Mouse (Mus musculus): ENCODE measurements at regions not wholly inside any gene's neighbourhood (a gene's known extent, or its start where the extent isn't known, plus 50 kb on each side); places are given as distances from the start of the nearest gene placed in this dataset.

DNA sequence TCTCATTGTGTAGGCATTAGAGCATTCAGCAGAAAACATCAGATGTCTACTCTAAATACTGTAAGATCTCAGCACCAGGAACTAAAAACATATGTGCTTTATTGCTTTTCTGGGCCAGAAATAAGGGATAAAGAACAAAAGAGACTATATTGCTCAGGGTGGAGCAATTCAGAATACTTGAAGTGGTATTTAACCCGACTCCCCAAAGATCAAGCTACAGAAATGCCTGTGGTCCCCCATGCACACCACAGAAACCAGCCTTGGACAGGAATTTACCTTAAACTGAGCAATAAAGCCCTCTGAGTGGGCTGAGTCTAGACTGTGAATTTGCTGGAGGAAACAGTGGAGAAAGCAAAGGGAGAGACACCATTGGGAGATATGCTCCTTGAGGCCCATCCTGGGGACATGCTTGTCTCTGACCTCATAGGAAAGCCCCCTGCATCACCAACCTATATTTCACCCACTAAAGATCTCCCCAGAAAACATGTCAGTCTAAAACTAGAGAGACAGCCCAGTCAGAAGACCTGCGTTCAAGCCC is 197.3 kb upstream of the 4930412O13Rik start:
- H3ac ChIP-seq (ENCODE audit: control insufficient read depth, insufficient read length, low read depth): no peak overlapping the region
- H3K4me3 ChIP-seq (ENCODE audit: insufficient read depth, poor library complexity, severe bottlenecking): no peak overlapping the region
- TF ChIP-seq USF1 (IDR thresholded peaks at IDR 0.05; ENCODE audit: low read depth) (no peak), MAX (IDR thresholded peaks at IDR 0.05) (no peak), CEBPB (IDR thresholded peaks at IDR 0.05; ENCODE audit: low read depth) (no peak), FOSL1 (IDR thresholded peaks at IDR 0.05; ENCODE audit: insufficient read depth, low read length, poor library complexity, severe bottlenecking) (no peak), MYOG (IDR thresholded peaks at IDR 0.05; ENCODE audit: control insufficient read depth, extremely low read depth, insufficient read length) (no peak)
- no peaks in the 10 kb centered on the region for H3K79me2 ChIP-seq (ENCODE audit: control insufficient read depth, insufficient read depth)
- H3K36me3 ChIP-seq (ENCODE audit: control insufficient read depth, insufficient read depth): no peaks in the 10 kb centered on the region
- no peaks in the 10 kb centered on the region for H3K27me3 ChIP-seq (ENCODE audit: control insufficient read depth, insufficient read depth, insufficient read length)
- no peaks in the 10 kb centered on the region for H3K79me3 ChIP-seq (ENCODE audit: low read depth)

DNA sequence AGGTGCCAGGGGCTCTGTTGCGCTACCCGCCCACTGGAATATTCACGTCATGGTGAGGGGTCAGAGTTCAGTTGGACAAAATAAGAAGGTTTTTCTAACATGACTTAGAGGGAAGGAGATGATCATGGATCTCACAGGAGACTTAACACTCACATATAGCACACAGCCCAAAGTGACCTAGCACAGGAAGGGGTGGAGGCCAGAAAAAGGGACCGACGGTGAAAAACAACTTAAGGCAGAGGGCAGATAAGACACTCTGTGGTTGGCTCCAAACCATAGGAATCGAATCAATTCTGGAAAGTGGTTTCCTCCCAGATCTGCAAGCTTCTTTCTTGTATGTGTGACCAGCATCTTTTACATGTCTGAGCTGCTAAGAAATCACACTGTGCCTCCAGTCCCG is 192.9 kb upstream of the 4930412O13Rik start:
- Histone ChIP-seq H3K36me3 (ENCODE audit: control insufficient read depth, insufficient read depth) (no peaks in the 10 kb centered on the region), H3K27me3 (ENCODE audit: control insufficient read depth, insufficient read depth, insufficient read length) (no peaks in the 10 kb centered on the region), H3K79me2 (ENCODE audit: control insufficient read depth, insufficient read depth) (no peaks in the 10 kb centered on the region), H3K79me3 (ENCODE audit: low read depth) (no peaks in the 10 kb centered on the region), H3ac (ENCODE audit: control insufficient read depth, insufficient read length, low read depth) (no peak overlapping the region), H3K4me3 (ENCODE audit: insufficient read depth, poor library complexity, severe bottlenecking) (no peak overlapping the region)
- TF ChIP-seq MAX (IDR thresholded peaks at IDR 0.05) (no peak), USF1 (IDR thresholded peaks at IDR 0.05; ENCODE audit: low read depth) (no peak), MYOD1 (IDR thresholded peaks at IDR 0.05; ENCODE audit: control insufficient read depth, insufficient read length, low read depth) (no peak), FOSL1 (IDR thresholded peaks at IDR 0.05; ENCODE audit: insufficient read depth, low read length, poor library complexity, severe bottlenecking) (no peak), CEBPB (IDR thresholded peaks at IDR 0.05; ENCODE audit: low read depth) (no peak), CTCF (IDR thresholded peaks at IDR 0.05; ENCODE audit: control insufficient read depth, insufficient read depth, insufficient read length) (no peak), MYOG (IDR thresholded peaks at IDR 0.05; ENCODE audit: control insufficient read depth, extremely low read depth, insufficient read length) (no peak)

DNA sequence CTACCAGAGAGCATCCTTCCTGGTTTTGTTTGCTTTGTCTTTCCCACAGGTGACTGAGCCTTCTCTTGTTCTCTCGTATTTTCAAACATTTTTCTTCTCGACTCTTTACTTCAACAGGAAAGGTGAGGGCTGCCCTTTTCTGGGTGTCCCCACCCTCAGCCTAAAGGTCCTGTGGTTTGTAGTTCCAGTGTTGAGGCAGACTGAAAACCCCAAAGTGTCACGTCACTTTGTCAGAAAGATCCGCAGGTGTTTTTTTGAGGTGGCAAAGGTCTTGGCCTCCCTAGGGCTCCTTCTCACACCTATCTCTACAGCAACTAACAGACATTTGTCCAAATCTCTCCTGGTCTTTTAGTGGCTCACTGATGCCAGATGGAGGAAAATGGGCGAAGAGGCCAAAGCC is 191.5 kb upstream of the 4930412O13Rik start:
- Histone ChIP-seq H3K79me2 (ENCODE audit: control insufficient read depth, insufficient read depth) (no peaks in the 10 kb centered on the region), H3K27me3 (ENCODE audit: control insufficient read depth, insufficient read depth, insufficient read length) (no peaks in the 10 kb centered on the region), H3ac (ENCODE audit: control insufficient read depth, insufficient read length, low read depth) (no peak overlapping the region), H3K36me3 (ENCODE audit: control insufficient read depth, insufficient read depth) (no peaks in the 10 kb centered on the region), H3K4me3 (ENCODE audit: insufficient read depth, poor library complexity, severe bottlenecking) (no peak overlapping the region), H3K79me3 (ENCODE audit: low read depth) (no peaks in the 10 kb centered on the region)
- TF ChIP-seq CEBPB (IDR thresholded peaks at IDR 0.05; ENCODE audit: low read depth) (no peak), USF1 (IDR thresholded peaks at IDR 0.05; ENCODE audit: low read depth) (no peak), FOSL1 (IDR thresholded peaks at IDR 0.05; ENCODE audit: insufficient read depth, low read length, poor library complexity, severe bottlenecking) (no peak), CTCF (IDR thresholded peaks at IDR 0.05; ENCODE audit: control insufficient read depth, insufficient read depth, insufficient read length) (no peak)

DNA sequence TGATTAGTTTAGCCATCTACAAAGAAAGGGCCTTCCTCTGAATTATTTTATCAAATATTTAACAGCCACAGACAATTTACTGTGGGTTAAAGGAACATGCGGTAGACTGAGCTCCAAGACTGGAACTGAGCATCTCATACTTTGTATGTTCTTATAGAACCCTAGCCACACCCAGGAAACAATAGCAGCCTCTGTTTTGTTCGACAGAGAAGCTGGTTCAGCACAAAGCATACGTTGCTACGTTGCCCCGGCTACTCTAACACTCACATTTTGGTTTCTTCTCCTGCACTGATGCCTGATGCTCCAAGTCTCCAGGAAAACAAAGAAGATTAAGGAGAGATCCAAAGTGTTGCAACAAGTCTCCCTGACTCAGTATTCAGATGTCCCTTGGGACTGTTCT is 189.5 kb upstream of the 4930412O13Rik start:
- Histone ChIP-seq H3K36me3 (ENCODE audit: control insufficient read depth, insufficient read depth) (no peaks in the 10 kb centered on the region), H3K4me3 (ENCODE audit: insufficient read depth, poor library complexity, severe bottlenecking) (no peak overlapping the region), H3K79me2 (ENCODE audit: control insufficient read depth, insufficient read depth) (no peaks in the 10 kb centered on the region), H3ac (ENCODE audit: control insufficient read depth, insufficient read length, low read depth) (no peak overlapping the region), H3K27me3 (ENCODE audit: control insufficient read depth, insufficient read depth, insufficient read length) (no peaks in the 10 kb centered on the region), H3K79me3 (ENCODE audit: low read depth) (no peaks in the 10 kb centered on the region)
- TF ChIP-seq MYOD1 (IDR thresholded peaks at IDR 0.05; ENCODE audit: control insufficient read depth, insufficient read length, low read depth): no peak
- no peak for TF ChIP-seq MYOG (IDR thresholded peaks at IDR 0.05; ENCODE audit: control insufficient read depth, extremely low read depth, insufficient read length)
- TF ChIP-seq USF1 (IDR thresholded peaks at IDR 0.05; ENCODE audit: low read depth): no peak
- TF ChIP-seq MAX (IDR thresholded peaks at IDR 0.05): no peak
- TF ChIP-seq CTCF (IDR thresholded peaks at IDR 0.05; ENCODE audit: control insufficient read depth, insufficient read depth, insufficient read length): no peak
- no peak for TF ChIP-seq CEBPB (IDR thresholded peaks at IDR 0.05; ENCODE audit: low read depth)
- no peak for TF ChIP-seq FOSL1 (IDR thresholded peaks at IDR 0.05; ENCODE audit: insufficient read depth, low read length, poor library complexity, severe bottlenecking)

DNA sequence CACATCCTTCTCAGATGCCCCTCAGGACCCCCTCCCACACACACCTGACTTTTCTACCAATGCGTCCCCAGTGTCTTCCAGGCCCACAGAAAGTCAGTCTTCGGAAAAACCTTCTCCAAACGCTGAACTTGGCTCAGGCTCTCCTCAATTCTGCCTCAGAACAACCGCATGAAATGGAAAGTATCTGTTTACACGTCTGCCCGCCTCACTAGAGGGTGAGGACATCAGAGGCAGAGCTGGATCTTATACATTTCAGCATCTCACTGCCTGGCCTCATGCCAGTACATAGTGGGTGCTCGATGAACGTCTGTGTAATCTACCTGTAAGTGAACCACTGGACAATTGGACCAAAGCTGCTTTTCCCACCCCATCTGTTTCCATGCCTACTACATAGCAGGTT is 189.1 kb upstream of the 4930412O13Rik start:
- Histone ChIP-seq H3ac (ENCODE audit: control insufficient read depth, insufficient read length, low read depth) (no peak overlapping the region), H3K4me3 (ENCODE audit: insufficient read depth, poor library complexity, severe bottlenecking) (no peak overlapping the region), H3K36me3 (ENCODE audit: control insufficient read depth, insufficient read depth) (no peaks in the 10 kb centered on the region), H3K79me3 (ENCODE audit: low read depth) (no peaks in the 10 kb centered on the region), H3K79me2 (ENCODE audit: control insufficient read depth, insufficient read depth) (no peaks in the 10 kb centered on the region), H3K27me3 (ENCODE audit: control insufficient read depth, insufficient read depth, insufficient read length) (no peaks in the 10 kb centered on the region)
- TF ChIP-seq CEBPB (IDR thresholded peaks at IDR 0.05; ENCODE audit: low read depth) (no peak), MYOD1 (IDR thresholded peaks at IDR 0.05; ENCODE audit: control insufficient read depth, insufficient read length, low read depth) (no peak), USF1 (IDR thresholded peaks at IDR 0.05; ENCODE audit: low read depth) (no peak), MYOG (IDR thresholded peaks at IDR 0.05; ENCODE audit: control insufficient read depth, extremely low read depth, insufficient read length) (no peak), CTCF (IDR thresholded peaks at IDR 0.05; ENCODE audit: control insufficient read depth, insufficient read depth, insufficient read length) (no peak), FOSL1 (IDR thresholded peaks at IDR 0.05; ENCODE audit: insufficient read depth, low read length, poor library complexity, severe bottlenecking) (no peak), MAX (IDR thresholded peaks at IDR 0.05) (no peak)

DNA sequence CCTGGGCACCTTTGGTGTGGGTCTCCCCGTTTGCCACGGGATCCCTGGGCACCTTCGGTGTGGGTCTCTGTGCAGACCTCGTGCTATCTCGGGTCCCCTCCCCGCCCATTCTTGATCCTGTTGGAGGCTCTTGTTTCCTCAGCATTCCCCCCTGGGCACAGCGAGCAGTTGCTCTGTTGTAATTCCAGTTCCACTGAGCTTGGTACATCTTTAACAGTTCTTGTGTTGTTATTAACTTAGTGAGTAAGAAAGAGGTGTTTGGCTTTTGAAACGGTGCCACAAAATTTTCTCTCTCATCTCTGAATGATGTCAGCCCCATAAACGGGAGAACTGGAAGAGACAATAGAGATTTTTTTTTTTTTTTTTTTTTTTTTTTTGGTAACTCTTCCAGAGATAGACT is 187.7 kb upstream of the 4930412O13Rik start:
- no peaks in the 10 kb centered on the region for H3K27me3 ChIP-seq (ENCODE audit: control insufficient read depth, insufficient read depth, insufficient read length)
- H3K79me2 ChIP-seq (ENCODE audit: control insufficient read depth, insufficient read depth): no peaks in the 10 kb centered on the region
- H3K79me3 ChIP-seq (ENCODE audit: low read depth): no peaks in the 10 kb centered on the region
- no peak for TF ChIP-seq USF1 (IDR thresholded peaks at IDR 0.05; ENCODE audit: low read depth)
- TF ChIP-seq CEBPB (IDR thresholded peaks at IDR 0.05; ENCODE audit: low read depth): no peak
- no peak for TF ChIP-seq MYOG (IDR thresholded peaks at IDR 0.05; ENCODE audit: control insufficient read depth, extremely low read depth, insufficient read length)
- TF ChIP-seq FOSL1 (IDR thresholded peaks at IDR 0.05; ENCODE audit: insufficient read depth, low read length, poor library complexity, severe bottlenecking): no peak
- no peak for TF ChIP-seq MAX (IDR thresholded peaks at IDR 0.05)
- TF ChIP-seq MYOD1 (IDR thresholded peaks at IDR 0.05; ENCODE audit: control insufficient read depth, insufficient read length, low read depth): no peak
- no peak for TF ChIP-seq CTCF (IDR thresholded peaks at IDR 0.05; ENCODE audit: control insufficient read depth, insufficient read depth, insufficient read length)
- H3K36me3 ChIP-seq (ENCODE audit: control insufficient read depth, insufficient read depth): no peaks in the 10 kb centered on the region
- no peak overlapping the region for H3K4me3 ChIP-seq (ENCODE audit: insufficient read depth, poor library complexity, severe bottlenecking)
- H3ac ChIP-seq (ENCODE audit: control insufficient read depth, insufficient read length, low read depth): no peak overlapping the region

Data from C2C12 (cell line).